Mouse (Mus musculus): Measurements from ENCODE around the gene Akna. TPM values are rescaled to one million over a fixed set of nuclear protein-coding genes. Genes with fewer than 3 reads are reported as not detected.

Gene Akna
- polyA plus RNA-seq, 1 experiment from 2014 or later = 1.9 TPM

DNA sequence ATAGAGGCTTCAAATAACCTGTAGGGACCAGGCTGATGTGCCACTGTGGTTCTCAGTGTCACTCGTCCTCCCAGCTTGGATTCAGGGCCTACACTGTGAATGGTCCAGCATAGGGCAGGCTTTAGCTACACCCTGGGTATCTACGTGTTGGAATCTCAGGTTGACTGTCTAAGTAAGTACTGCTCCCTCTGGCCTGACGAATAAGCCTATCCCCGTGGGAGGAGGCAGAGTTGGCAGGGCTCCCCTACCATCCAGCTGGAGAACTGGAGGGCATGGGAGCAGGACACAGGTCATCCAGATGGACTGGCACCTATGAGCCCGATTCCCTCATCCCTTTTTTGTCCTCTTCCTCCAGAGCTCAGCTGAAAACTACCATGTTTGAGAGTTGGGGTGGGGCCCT, 34.8 kb upstream of the Akna start:
- Histone ChIP-seq H3K9ac (ENCODE audit: low read length) (no peak overlapping the region), H3K4me1 (ENCODE audit: control insufficient read depth in 2 of 2, insufficient read depth in 2 of 2, low read length in 2 of 2) (peaks cover 17 to 19% of the 10 kb centered on the region in 2 experiments; a peak in 3 of 4 replicates), H3K9me3 (ENCODE audit: control insufficient read depth, low read length) (0 out of 2 replicates have a peak, but pooled peaks cover 5% of the 10 kb centered on the region), H3K27me3 (ENCODE audit: control insufficient read depth, insufficient read depth, low read length) (no peaks in the 10 kb centered on the region), H3K4me3 (ENCODE audit: control insufficient read depth in 1 of 2, insufficient read depth in 1 of 2, low read depth in 1 of 2, low read length in 2 of 2) (no peak overlapping the region), H3K36me3 (ENCODE audit: control insufficient read depth, insufficient read depth, low read length) (no peaks in the 10 kb centered on the region), H3K4me2 (ENCODE audit: low read length) (no peak overlapping the region), H3K27ac (replicated peaks in 1 of 2; ENCODE audit: control insufficient read depth in 1 of 2, insufficient read depth in 1 of 2, low read depth in 2 of 2, low read length in 2 of 2) (peak overlapping the region; percentile 20 to 67)
- WGBS = 73% methylated on average over 5 of the region's 5 CpGs
- ATAC-seq (ENCODE audit: insufficient number of reproducible peaks, insufficient read depth, low FRiP score, low read depth) = no peak

DNA sequence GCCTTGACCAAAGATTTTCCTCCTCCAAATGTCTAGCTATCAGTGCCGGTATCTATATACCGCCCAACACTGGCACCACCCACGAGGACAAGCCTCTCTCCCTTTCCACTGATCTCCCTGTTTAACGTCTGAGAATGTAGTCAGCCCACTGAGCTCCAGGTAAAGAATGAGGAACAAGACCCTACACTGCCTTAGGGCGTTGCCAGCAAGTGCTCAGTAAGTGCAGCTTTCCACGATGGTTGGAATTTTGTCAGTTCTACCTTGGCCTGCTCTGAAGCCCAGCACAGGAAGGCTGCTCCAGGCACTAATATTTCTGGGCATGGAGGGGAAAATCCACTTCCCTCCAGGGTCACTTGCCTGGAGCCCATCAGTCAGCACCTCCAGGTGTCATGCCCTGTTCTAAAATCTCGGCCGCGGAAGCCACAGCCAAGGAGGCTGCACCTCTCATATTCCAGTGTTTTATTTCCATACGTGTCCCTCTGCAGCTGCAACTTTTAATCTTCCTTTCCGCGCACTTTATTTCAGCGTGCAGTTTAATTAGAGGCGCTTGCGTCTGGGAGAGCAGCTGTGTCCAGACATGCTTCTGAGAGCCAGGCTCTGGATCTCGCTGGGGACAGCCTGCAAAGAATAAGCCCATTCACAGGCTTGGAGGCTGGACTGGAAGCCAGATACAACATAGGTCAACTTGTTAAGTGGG, 34.1 kb upstream of the Akna start:
- no peaks in the 10 kb centered on the region for H3K36me3 ChIP-seq (ENCODE audit: control insufficient read depth, insufficient read depth, low read length)
- H3K9ac ChIP-seq (ENCODE audit: low read length) = no peak overlapping the region
- 0 out of 2 replicates have a peak, but pooled peaks cover 5% of the 10 kb centered on the region for H3K9me3 ChIP-seq (ENCODE audit: control insufficient read depth, low read length)
- ATAC-seq (ENCODE audit: insufficient number of reproducible peaks, insufficient read depth, low FRiP score, low read depth) = 0 out of 2 replicates have a peak, but pooled peaks have one; percentile 27
- H3K27ac ChIP-seq (replicated peaks in 1 of 2; ENCODE audit: control insufficient read depth in 1 of 2, insufficient read depth in 1 of 2, low read depth in 2 of 2, low read length in 2 of 2) = peak overlapping the region; percentile 29 to 67
- 26% methylated on average over 16 of the region's 16 CpGs for WGBS
- H3K4me1 ChIP-seq (ENCODE audit: control insufficient read depth in 2 of 2, insufficient read depth in 2 of 2, low read length in 2 of 2) = peaks cover 17 to 19% of the 10 kb centered on the region in 2 experiments; a peak in 3 of 4 replicates
- H3K4me3 ChIP-seq (ENCODE audit: control insufficient read depth in 1 of 2, insufficient read depth in 1 of 2, low read depth in 1 of 2, low read length in 2 of 2) = no peak overlapping the region
- H3K4me2 ChIP-seq (ENCODE audit: low read length) = no peak overlapping the region
- H3K27me3 ChIP-seq (ENCODE audit: control insufficient read depth, insufficient read depth, low read length) = no peaks in the 10 kb centered on the region

DNA sequence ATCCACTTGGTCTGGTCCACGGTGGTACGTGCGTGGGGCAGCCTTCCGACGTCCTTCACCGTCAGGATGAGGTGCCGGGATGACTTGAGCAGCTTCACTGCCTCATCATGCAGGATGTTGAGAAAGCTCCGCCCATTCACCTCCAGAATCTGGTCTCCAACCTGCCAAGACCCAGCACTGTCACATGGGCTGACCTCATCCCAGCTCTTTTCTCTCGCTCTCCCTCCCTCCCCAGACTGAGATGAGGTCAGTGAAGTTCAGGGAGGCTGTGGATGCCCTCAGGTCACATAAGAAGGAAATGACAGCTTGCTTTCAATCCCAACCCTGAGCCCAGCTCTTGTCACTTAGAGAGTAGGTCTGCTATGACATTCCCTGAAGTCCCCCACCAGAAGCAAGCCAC, 32.2 kb upstream of the Akna start:
- H3K4me2 ChIP-seq (ENCODE audit: low read length) = no peak overlapping the region
- no peaks in the 10 kb centered on the region for H3K27me3 ChIP-seq (ENCODE audit: control insufficient read depth, insufficient read depth, low read length)
- no peak overlapping the region for H3K27ac ChIP-seq (replicated peaks in 1 of 2; ENCODE audit: control insufficient read depth in 1 of 2, insufficient read depth in 1 of 2, low read depth in 2 of 2, low read length in 2 of 2)
- 68% methylated on average over 9 of the region's 9 CpGs for WGBS
- H3K4me3 ChIP-seq (ENCODE audit: control insufficient read depth in 1 of 2, insufficient read depth in 1 of 2, low read depth in 1 of 2, low read length in 2 of 2) = no peak overlapping the region
- H3K9me3 ChIP-seq (ENCODE audit: control insufficient read depth, low read length) = 0 out of 2 replicates have a peak, but pooled peaks cover 5% of the 10 kb centered on the region
- H3K9ac ChIP-seq (ENCODE audit: low read length) = no peak overlapping the region
- peaks cover 17 to 19% of the 10 kb centered on the region in 2 experiments; a peak in 3 of 4 replicates for H3K4me1 ChIP-seq (ENCODE audit: control insufficient read depth in 2 of 2, insufficient read depth in 2 of 2, low read length in 2 of 2)
- ATAC-seq (ENCODE audit: insufficient number of reproducible peaks, insufficient read depth, low FRiP score, low read depth) = no peak
- H3K36me3 ChIP-seq (ENCODE audit: control insufficient read depth, insufficient read depth, low read length) = no peaks in the 10 kb centered on the region

DNA sequence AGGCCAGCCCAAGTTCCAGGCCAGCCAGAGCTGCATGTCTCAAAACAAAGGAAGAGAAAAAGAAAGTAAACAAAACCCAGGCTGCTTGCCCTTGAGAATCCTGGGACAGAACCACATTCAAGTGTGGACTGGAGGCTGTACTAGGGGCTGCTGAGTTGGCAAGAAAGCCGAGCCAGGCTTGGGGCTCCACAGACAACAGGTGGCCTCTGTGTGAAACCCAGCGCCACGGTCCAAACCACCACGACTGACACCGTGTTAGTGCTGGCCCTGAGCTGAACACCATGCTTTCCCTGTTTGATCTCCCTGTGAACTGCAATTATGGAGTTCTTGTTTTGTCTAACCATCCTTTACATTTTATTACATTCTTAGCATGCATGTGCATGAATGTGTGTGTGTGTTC, 27.9 kb upstream of the Akna start:
- Histone ChIP-seq H3K27ac (replicated peaks in 1 of 2; ENCODE audit: control insufficient read depth in 1 of 2, insufficient read depth in 1 of 2, low read depth in 2 of 2, low read length in 2 of 2) (no peak overlapping the region), H3K36me3 (ENCODE audit: control insufficient read depth, insufficient read depth, low read length) (no peaks in the 10 kb centered on the region), H3K4me2 (ENCODE audit: low read length) (no peak overlapping the region), H3K9ac (ENCODE audit: low read length) (no peak overlapping the region), H3K4me1 (ENCODE audit: control insufficient read depth in 2 of 2, insufficient read depth in 2 of 2, low read length in 2 of 2) (peaks cover 0 to 2% of the 10 kb centered on the region in 2 experiments; a peak in 1 of 4 replicates), H3K27me3 (ENCODE audit: control insufficient read depth, insufficient read depth, low read length) (no peaks in the 10 kb centered on the region), H3K4me3 (ENCODE audit: control insufficient read depth in 1 of 2, insufficient read depth in 1 of 2, low read depth in 1 of 2, low read length in 2 of 2) (no peak overlapping the region), H3K9me3 (ENCODE audit: control insufficient read depth, low read length) (no peaks in the 10 kb centered on the region)
- 81% methylated on average over 5 of the region's 5 CpGs for WGBS
- no peak for ATAC-seq (ENCODE audit: insufficient number of reproducible peaks, insufficient read depth, low FRiP score, low read depth)

DNA sequence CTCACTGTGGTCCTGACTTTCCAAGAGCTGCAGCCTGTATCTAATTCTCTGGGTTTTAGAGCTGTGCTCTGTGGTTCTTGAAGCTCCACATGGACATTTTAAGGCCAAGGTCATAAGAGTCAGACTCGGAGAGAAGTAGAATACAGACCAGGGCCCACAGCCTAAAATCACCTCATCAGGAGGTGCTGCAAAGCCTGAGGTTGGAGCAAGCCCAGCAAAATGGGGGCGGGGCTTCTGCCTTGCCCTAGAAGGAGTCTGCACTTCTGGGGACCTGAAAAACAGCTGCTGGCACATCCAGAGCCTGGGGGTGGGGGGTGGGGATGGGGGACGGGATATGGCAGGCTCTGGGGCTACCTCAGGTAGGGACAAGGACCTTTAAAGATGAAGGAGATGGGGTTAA, 27.2 kb upstream of the Akna start:
- no peaks in the 10 kb centered on the region for H3K9me3 ChIP-seq (ENCODE audit: control insufficient read depth, low read length)
- no peak overlapping the region for H3K9ac ChIP-seq (ENCODE audit: low read length)
- 33% methylated on average over 3 of the region's 3 CpGs for WGBS
- no peaks in the 10 kb centered on the region; a peak in 1 of 4 replicates for H3K4me1 ChIP-seq (ENCODE audit: control insufficient read depth in 2 of 2, insufficient read depth in 2 of 2, low read length in 2 of 2)
- no peaks in the 10 kb centered on the region for H3K27me3 ChIP-seq (ENCODE audit: control insufficient read depth, insufficient read depth, low read length)
- no peak for ATAC-seq (ENCODE audit: insufficient number of reproducible peaks, insufficient read depth, low FRiP score, low read depth)
- no peak overlapping the region for H3K4me3 ChIP-seq (ENCODE audit: control insufficient read depth in 1 of 2, insufficient read depth in 1 of 2, low read depth in 1 of 2, low read length in 2 of 2)
- no peaks in the 10 kb centered on the region for H3K36me3 ChIP-seq (ENCODE audit: control insufficient read depth, insufficient read depth, low read length)
- H3K4me2 ChIP-seq (ENCODE audit: low read length) = no peak overlapping the region
- no peak overlapping the region for H3K27ac ChIP-seq (replicated peaks in 1 of 2; ENCODE audit: control insufficient read depth in 1 of 2, insufficient read depth in 1 of 2, low read depth in 2 of 2, low read length in 2 of 2)

DNA sequence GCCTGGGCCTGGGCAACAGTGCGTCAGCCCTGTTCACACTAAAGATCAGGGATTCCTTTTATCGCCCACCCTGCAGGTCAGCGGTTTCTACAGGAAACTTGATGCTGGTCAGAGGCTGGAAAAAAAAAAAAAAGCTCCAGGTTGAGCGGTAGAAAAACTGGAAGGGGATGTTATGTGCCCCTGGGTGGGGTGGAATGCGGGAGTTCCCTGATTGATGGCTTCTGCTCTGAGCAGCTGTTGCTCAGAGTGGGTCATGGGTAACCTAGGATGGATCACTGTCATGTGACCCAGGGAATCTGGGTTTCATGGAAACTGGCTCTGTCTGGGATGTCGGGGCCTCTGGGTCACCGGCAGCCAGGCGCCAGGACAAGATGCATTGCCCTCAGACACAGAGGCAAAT, 23.2 kb upstream of the Akna start:
- Histone ChIP-seq H3K27me3 (ENCODE audit: control insufficient read depth, insufficient read depth, low read length) (no peaks in the 10 kb centered on the region), H3K9me3 (ENCODE audit: control insufficient read depth, low read length) (no peaks in the 10 kb centered on the region), H3K36me3 (ENCODE audit: control insufficient read depth, insufficient read depth, low read length) (no peaks in the 10 kb centered on the region), H3K4me3 (ENCODE audit: control insufficient read depth in 1 of 2, insufficient read depth in 1 of 2, low read depth in 1 of 2, low read length in 2 of 2) (no peak overlapping the region), H3K4me1 (ENCODE audit: control insufficient read depth in 2 of 2, insufficient read depth in 2 of 2, low read length in 2 of 2) (peaks cover 3 to 5% of the 10 kb centered on the region in 2 experiments; a peak in 3 of 4 replicates), H3K27ac (replicated peaks in 1 of 2; ENCODE audit: control insufficient read depth in 1 of 2, insufficient read depth in 1 of 2, low read depth in 2 of 2, low read length in 2 of 2) (no peak overlapping the region), H3K9ac (ENCODE audit: low read length) (no peak overlapping the region), H3K4me2 (ENCODE audit: low read length) (no peak overlapping the region)
- ATAC-seq (ENCODE audit: insufficient number of reproducible peaks, insufficient read depth, low FRiP score, low read depth) = no peak
- WGBS = 78% methylated on average over 8 of the region's 8 CpGs

DNA sequence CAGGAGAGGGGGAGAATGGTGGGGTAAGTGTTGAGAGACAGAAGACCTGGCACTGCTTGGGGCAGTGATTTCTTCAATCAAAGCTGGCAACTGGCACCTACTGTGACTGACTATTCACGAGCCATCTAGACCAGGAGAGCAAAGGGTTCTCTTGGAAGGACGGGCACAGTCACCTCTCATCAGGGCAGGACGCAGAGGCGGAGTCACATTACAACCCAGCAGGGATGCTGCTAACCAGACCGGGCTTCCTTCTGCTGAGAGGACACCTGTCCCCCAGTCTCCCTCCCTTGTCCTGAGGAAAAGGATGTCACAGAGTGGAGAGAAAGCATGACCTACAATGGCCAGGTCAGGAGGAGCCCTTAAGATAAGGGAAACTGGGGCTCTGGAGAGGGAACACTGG, 20.7 kb upstream of the Akna start:
- 32% methylated on average over 5 of the region's 5 CpGs for WGBS
- Histone ChIP-seq H3K27ac (replicated peaks in 1 of 2; ENCODE audit: control insufficient read depth in 1 of 2, insufficient read depth in 1 of 2, low read depth in 2 of 2, low read length in 2 of 2) (no peak overlapping the region), H3K27me3 (ENCODE audit: control insufficient read depth, insufficient read depth, low read length) (no peaks in the 10 kb centered on the region), H3K4me3 (ENCODE audit: control insufficient read depth in 1 of 2, insufficient read depth in 1 of 2, low read depth in 1 of 2, low read length in 2 of 2) (no peak overlapping the region), H3K9ac (ENCODE audit: low read length) (no peak overlapping the region), H3K4me2 (ENCODE audit: low read length) (no peak overlapping the region), H3K4me1 (ENCODE audit: control insufficient read depth in 2 of 2, insufficient read depth in 2 of 2, low read length in 2 of 2) (peaks cover 6 to 7% of the 10 kb centered on the region in 2 experiments; a peak in 3 of 4 replicates), H3K36me3 (ENCODE audit: control insufficient read depth, insufficient read depth, low read length) (no peaks in the 10 kb centered on the region), H3K9me3 (ENCODE audit: control insufficient read depth, low read length) (no peaks in the 10 kb centered on the region)
- no peak for ATAC-seq (ENCODE audit: insufficient number of reproducible peaks, insufficient read depth, low FRiP score, low read depth)

DNA sequence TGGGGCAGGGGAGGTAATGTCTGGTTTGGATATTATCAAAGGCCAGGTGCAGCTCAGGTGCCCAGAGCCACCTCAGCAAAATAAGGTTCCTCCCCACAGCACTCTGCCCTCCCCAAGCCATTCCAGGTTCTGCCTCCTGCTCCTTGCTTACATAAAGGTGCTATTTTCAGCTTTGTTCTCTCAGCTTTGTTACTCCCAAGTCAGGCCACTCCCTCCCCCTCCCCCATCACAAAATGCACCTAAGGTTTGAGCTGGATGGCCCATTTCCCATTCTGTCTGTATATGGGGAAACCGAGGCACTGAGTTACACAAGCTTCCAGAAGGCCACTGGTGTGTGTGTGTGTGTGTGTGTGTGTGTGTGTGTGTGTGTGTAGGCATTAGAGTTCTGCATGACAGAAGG, 20.1 kb upstream of the Akna start:
- no peak overlapping the region for H3K4me2 ChIP-seq (ENCODE audit: low read length)
- H3K4me3 ChIP-seq (ENCODE audit: control insufficient read depth in 1 of 2, insufficient read depth in 1 of 2, low read depth in 1 of 2, low read length in 2 of 2) = no peak overlapping the region
- WGBS = 58% methylated on average over 1 of the region's 1 CpGs
- H3K4me1 ChIP-seq (ENCODE audit: control insufficient read depth in 2 of 2, insufficient read depth in 2 of 2, low read length in 2 of 2) = peaks cover 6 to 7% of the 10 kb centered on the region in 2 experiments; a peak in 3 of 4 replicates
- H3K9me3 ChIP-seq (ENCODE audit: control insufficient read depth, low read length) = no peaks in the 10 kb centered on the region
- H3K9ac ChIP-seq (ENCODE audit: low read length) = no peak overlapping the region
- no peak overlapping the region for H3K27ac ChIP-seq (replicated peaks in 1 of 2; ENCODE audit: control insufficient read depth in 1 of 2, insufficient read depth in 1 of 2, low read depth in 2 of 2, low read length in 2 of 2)
- no peak for ATAC-seq (ENCODE audit: insufficient number of reproducible peaks, insufficient read depth, low FRiP score, low read depth)
- H3K27me3 ChIP-seq (ENCODE audit: control insufficient read depth, insufficient read depth, low read length) = no peaks in the 10 kb centered on the region
- no peaks in the 10 kb centered on the region for H3K36me3 ChIP-seq (ENCODE audit: control insufficient read depth, insufficient read depth, low read length)

Data from heart, embryonic 14.5 days (tissue).